Mouse (Mus musculus) limb, embryonic 11.5 days (tissue): ENCODE measurements around the gene Ppp1r14a. TPM values are rescaled to one million over a fixed set of nuclear protein-coding genes. Genes with fewer than 3 reads are reported as not detected.

Experiments used
- ATAC-seq: fragments of 200-750 bp; cut with Nextera tagmentation; 2 replicates; pipeline ENCODE4 v1.8.0; 2017; ENCODE audit warnings: low read depth; ENCODE audit not compliant: insufficient number of reproducible peaks, low FRiP score, low TSS enrichment
- DNase-seq: peaks from one replicate; pipeline ENCODE4 v3.0.0-alpha.2; 2015; ENCODE audit warnings: low spot score
- H3K27ac ChIP-seq: fragments of 300-500 bp; sonication (generic); replicated peaks from 2 replicates; pipeline ENCODE4 v1.5.1; 2014; ENCODE audit warnings: low read depth, mild to moderate bottlenecking, low read length
- H3K27me3 ChIP-seq: fragments of 300-500 bp; sonication (generic); 2 replicates; pipeline ENCODE4 v1.6.1; 2014; ENCODE audit warnings: mild to moderate bottlenecking, low read length, mixed read lengths; ENCODE audit not compliant: control insufficient read depth, insufficient read depth
- H3K36me3 ChIP-seq: fragments of 300-500 bp; sonication (generic); 2 replicates; pipeline ENCODE4 v1.6.1; 2014; ENCODE audit warnings: mild to moderate bottlenecking, low read length, moderate library complexity, mixed read lengths; ENCODE audit not compliant: control insufficient read depth, insufficient read depth
- H3K4me1 ChIP-seq: fragments of 300-500 bp; sonication (generic); 2 replicates; pipeline ENCODE4 v1.6.1; 2014; ENCODE audit warnings: low read length, mixed read lengths; ENCODE audit not compliant: control insufficient read depth, insufficient read depth
- H3K4me2 ChIP-seq: fragments of 300-500 bp; sonication (generic); 2 replicates; pipeline ENCODE4 v1.6.1; 2014; ENCODE audit warnings: low read depth, mild to moderate bottlenecking, moderate library complexity; ENCODE audit not compliant: severe bottlenecking
- H3K4me3 ChIP-seq: fragments of 300-500 bp; sonication (generic); 2 replicates; pipeline ENCODE4 v1.5.1; 2014; ENCODE audit warnings: low read depth, low read length
- H3K9ac ChIP-seq: fragments of 300-500 bp; sonication (generic); 2 replicates; pipeline ENCODE4 v1.6.1; 2014; ENCODE audit warnings: mild to moderate bottlenecking, low read length
- H3K9me3 ChIP-seq: fragments of 300-500 bp; sonication (generic); 2 replicates; pipeline ENCODE4 v1.6.1; 2016; ENCODE audit warnings: low read length; ENCODE audit not compliant: control insufficient read depth
- WGBS: fragments of 180-500 bp; shearing (Covaris S2); extraction: QIAGEN DNeasy Blood & Tissue Kit; methylation state at CpG from one replicate; pipeline ENCODE4 v1.1.7; 2014; 5-methylcytosine and 5-hydroxymethylcytosine counted together
- polyA plus RNA-seq: library from polyadenylated mRNA; unstranded; fragments of >200 nt; fragmentation: Nextera tagmentation; extraction: Ambion mirVana; gene quantifications from 2 replicates; pipeline ENCODE4 v1.2.1, GENCODE M21; 2014

The Ppp1r14a gene
- polyA plus RNA-seq, 1 experiment from 2014 or later, result 3.5 TPM

DNA sequence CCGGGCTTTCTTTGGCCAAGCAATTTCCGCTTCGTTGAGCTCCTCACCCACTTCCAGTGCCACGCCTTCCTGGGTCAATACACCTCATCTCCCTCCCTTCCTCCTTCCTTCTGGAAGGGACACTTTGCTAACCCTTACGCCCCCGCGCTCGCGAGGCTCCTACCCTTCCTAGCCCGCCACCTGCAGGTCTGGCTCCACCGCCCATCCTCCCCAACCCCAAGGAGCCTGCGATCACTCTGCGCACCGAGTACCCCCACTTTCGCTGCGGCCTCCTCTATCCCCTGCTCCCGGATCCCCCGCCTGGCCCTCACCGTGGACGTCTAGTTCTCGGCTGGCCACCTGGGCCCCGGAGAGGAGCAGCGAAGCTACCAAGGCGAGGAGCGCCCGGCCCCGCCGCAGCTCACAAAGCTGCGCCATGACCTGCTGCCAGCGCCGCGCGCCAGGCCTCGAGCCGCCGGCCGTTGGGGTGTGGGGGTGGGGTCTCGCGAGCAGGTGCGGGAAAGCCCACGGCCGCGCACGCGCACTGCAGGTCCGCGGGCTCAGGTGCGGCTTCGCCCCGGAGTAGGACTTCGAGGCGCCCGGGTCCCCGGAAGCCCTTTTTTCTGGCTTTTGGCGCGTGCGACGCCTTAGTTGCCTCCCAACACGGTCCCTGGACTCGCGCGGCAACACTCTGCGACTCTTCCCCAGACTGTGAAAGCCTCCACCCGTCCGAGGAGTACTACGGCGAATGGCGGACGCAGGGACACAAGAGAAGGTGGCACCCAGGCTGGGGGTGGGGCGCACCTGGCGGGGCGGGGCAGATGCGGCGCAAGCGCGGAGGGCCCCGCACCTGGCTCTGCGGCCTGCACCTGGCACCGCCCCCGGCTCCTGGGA lies 7.7 kb upstream of the Ppp1r14a start, which contains the start of gene Spint2:
TSS of gene Spint2 (minus strand) at position 712 of the 873 bp plus-strand sequence.
- under 1% methylated on average over 74 of the region's 80 CpGs for WGBS
- H3K4me2 ChIP-seq, result peak within 1 kb of the TSS; percentile 98
- H3K27me3 ChIP-seq, result peaks cover 12% of the 10 kb centered on the region
- DNase-seq, result peak; percentile 78
- H3K27ac ChIP-seq, result no peak within 1 kb of the TSS
- H3K36me3 ChIP-seq, result no peaks in the 10 kb centered on the region
- ATAC-seq, result peak; percentile 77
- peak within 1 kb of the TSS; percentile 77 for H3K9ac ChIP-seq
- no peaks in the 10 kb centered on the region for H3K4me1 ChIP-seq
- H3K9me3 ChIP-seq, result no peaks in the 10 kb centered on the region
- peak within 1 kb of the TSS; percentile 41 for H3K4me3 ChIP-seq

DNA sequence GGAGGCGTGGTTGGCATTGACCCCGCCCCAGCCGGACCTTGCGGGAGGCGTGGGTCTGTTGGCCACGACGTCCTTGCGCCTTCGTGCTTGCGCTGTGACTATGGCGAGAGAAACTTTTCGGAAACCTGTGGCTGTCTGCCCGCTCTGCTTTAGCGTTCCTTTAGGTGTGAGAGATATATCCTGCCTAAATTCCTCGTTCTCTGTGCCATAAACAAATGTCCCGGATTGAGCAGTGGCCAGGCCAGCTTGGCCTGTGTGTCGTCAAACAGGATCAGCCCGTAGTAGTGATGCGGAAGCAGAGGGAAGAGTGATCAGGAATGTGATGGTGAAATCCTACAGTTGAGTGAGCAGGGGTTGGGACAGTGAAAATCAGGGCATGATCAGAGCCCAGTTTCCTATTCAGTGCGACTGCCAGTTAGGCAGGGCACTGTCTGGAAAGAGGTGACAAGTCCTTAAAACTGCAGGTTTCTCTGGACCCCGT lies 7.0 kb upstream of the Ppp1r14a start:
- Histone ChIP-seq H3K9ac (peak overlapping the region; percentile 77), H3K27ac (no peak overlapping the region), H3K9me3 (no peaks in the 10 kb centered on the region), H3K36me3 (no peaks in the 10 kb centered on the region), H3K4me1 (no peaks in the 10 kb centered on the region), H3K27me3 (peaks cover 12% of the 10 kb centered on the region), H3K4me2 (peak overlapping the region; percentile 98), H3K4me3 (peak overlapping the region; percentile 41)
- WGBS, result 10% methylated on average over 21 of the region's 21 CpGs
- DNase-seq (no peak), ATAC-seq (0 out of 2 replicates have a peak, but pooled peaks have one; percentile 2)

DNA sequence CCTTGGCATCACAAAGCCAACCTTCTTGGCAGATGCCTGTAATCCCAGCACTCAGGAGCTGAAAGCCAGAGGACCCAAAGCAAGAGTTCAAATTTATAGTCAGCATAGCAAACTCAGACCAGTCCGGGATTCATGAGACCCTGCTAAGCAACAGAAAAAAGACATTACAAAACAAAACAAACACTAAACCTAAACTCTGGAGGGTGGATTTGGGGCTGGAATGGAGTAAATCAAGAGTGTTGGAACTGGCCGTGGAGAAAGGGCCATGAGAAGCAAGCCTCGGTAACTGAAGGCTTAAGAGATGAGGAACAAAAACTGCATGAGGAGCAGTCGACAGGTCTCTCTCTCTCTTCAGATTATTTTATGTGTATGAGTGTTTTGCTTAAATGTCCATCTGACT lies 5.2 kb upstream of the Ppp1r14a start:
- DNase-seq (no peak), ATAC-seq (no peak)
- Histone ChIP-seq H3K4me1 (no peaks in the 10 kb centered on the region), H3K9me3 (no peaks in the 10 kb centered on the region), H3K4me3 (no peak overlapping the region), H3K36me3 (no peaks in the 10 kb centered on the region), H3K4me2 (no peak overlapping the region), H3K27ac (no peak overlapping the region), H3K27me3 (peaks cover 12% of the 10 kb centered on the region), H3K9ac (no peak overlapping the region)
- 90% methylated on average over 4 of the region's 4 CpGs for WGBS

DNA sequence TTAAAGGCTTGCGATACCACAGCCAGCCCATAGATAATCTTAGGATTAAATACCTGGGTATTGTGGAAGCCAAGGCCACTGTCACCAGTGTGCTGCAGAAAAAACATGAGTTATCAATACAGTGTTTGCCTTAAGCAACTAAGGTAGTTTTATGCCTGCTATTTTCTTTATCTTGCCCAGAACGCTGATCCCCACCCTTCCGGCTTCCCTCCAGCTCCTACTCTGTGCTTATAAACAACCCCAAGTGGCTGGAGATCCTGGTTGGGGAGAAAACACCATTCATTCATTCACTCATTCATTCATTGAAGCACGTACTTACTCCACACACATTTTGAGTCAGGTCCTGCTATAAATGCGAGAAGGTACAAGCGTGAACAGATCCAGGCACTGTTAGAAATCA lies 4.6 kb upstream of the Ppp1r14a start:
- WGBS, result 93% methylated on average over 6 of the region's 6 CpGs
- Histone ChIP-seq H3K4me3 (no peak overlapping the region), H3K4me1 (no peaks in the 10 kb centered on the region), H3K4me2 (no peak overlapping the region), H3K27ac (no peak overlapping the region), H3K9me3 (no peaks in the 10 kb centered on the region), H3K9ac (no peak overlapping the region), H3K36me3 (no peaks in the 10 kb centered on the region), H3K27me3 (peaks cover 14% of the 10 kb centered on the region)
- ATAC-seq, result no peak
- no peak for DNase-seq

DNA sequence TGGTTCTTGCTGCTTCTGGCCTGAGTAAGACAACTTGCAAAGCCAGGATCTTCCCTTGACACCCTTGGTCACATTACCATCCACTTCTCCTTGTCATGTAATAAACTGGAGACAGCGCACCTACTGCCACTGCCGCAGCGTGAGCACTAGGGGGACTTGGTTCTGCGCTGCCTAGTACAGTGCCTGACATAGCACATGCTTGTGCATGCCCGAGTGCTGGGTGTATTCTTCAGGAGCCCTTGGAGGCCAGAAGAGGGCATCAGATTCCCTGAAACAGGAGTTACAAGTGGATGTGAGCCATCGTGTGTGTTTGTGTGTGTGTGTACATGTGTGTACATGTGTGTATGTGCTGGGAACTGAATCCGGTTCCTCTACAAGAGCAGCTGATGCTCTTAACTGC lies 1.6 kb upstream of the Ppp1r14a start:
- no peak overlapping the region for H3K9ac ChIP-seq
- no peak overlapping the region for H3K27ac ChIP-seq
- H3K4me2 ChIP-seq, result no peak overlapping the region
- H3K4me1 ChIP-seq, result peaks cover 18% of the 10 kb centered on the region
- no peaks in the 10 kb centered on the region for H3K9me3 ChIP-seq
- no peak for DNase-seq
- no peak for ATAC-seq
- no peaks in the 10 kb centered on the region for H3K36me3 ChIP-seq
- H3K27me3 ChIP-seq, result peaks cover 6% of the 10 kb centered on the region
- no peak overlapping the region for H3K4me3 ChIP-seq
- 85% methylated on average over 7 of the region's 7 CpGs for WGBS

DNA sequence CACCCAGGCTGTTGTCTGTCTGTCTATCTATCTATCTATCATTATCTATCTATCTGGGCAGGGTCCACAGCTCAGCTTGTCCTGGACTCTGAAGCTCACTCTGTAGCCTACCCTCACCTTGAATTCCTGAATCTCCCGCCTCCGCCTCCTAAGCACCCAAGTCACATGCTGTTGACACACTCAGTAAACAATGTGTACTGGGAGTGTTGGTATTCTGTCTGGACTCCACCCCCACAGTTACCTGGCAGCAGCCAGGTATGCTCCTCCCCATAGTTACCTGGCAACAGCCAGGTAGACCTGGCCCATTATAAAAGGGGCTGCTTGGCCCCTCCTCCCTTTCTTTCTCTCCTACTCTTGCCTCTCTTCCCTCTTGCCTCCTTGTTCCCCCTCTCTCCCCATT lies 1.0 kb upstream of the Ppp1r14a start:
- Histone ChIP-seq H3K9ac (no peak overlapping the region), H3K36me3 (no peaks in the 10 kb centered on the region), H3K27me3 (peaks cover 3% of the 10 kb centered on the region; the same call in 1 of the 2 replicates), H3K4me2 (no peak overlapping the region), H3K9me3 (no peaks in the 10 kb centered on the region), H3K4me1 (peaks cover 24% of the 10 kb centered on the region), H3K27ac (no peak overlapping the region), H3K4me3 (no peak overlapping the region)
- DNase-seq (no peak), ATAC-seq (no peak)
- 92% methylated on average over 2 of the region's 2 CpGs for WGBS

DNA sequence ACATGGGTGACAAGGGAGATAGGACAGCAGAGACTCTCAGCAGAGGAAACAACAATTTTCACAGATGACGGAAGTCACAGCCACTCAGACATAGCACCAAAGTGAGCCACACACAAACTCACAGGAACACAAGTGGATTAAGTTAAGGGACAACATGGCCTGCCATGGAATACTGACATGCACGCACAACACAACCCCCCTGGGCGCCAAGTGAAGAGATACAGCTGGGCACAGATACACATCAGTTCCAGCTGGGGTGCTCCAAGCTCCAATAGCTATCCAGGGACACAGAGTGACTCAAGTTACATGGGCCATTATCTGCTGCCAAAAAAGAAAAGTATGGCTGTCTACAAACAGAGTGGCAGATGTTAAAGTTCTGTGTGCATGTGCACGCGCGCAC lies 748 bp downstream of the Ppp1r14a start:
- Histone ChIP-seq H3K27ac (no peak overlapping the region), H3K4me2 (peak overlapping the region; percentile 79; the same call in 1 of the 2 replicates), H3K9ac (no peak overlapping the region), H3K9me3 (no peaks in the 10 kb centered on the region), H3K4me1 (peaks cover 30% of the 10 kb centered on the region), H3K27me3 (peaks cover 3% of the 10 kb centered on the region; the same call in 1 of the 2 replicates), H3K36me3 (no peaks in the 10 kb centered on the region), H3K4me3 (no peak overlapping the region)
- WGBS, result 64% methylated on average over 6 of the region's 6 CpGs
- ATAC-seq (no peak), DNase-seq (no peak)

DNA sequence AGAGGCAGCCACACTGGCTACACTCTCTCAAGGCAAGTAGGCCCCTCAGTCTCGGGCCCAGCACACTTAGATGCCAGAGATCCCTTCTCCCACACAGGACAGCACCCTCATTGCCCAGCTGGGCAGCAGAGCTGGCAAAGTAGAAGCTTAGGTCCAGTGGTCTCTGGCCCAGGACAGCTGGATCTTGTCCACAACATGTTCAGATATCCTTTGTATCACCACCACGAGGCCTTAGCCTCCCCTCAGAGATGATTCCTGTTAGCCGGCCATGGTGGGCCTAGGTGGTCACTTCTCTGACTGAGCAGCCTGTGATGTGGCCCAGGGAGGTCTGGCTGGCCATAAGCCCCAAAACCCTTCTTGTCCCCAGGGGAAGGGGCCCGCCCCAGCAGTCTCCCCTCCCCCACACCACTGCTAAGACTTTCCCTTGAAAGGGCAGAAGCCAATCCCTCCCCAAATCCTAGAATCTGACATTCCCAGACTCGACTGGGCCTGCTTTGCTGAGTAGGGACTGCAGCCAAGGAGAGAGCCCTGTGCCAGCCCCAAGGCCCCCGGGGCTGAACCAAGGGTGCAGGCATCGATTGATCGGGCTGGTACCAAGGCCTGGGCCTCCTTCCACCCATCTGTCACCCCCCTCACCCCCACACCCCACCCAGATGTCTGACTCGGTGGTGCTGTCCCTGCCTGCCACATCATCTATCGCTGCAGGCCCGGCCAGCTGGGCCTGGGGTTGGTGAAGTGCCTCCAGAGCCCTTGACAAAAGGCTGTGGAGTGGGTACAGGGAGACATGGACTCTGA lies 1.8 kb downstream of the Ppp1r14a start:
- no peak overlapping the region for H3K4me2 ChIP-seq
- no peak for DNase-seq
- no peak overlapping the region for H3K27ac ChIP-seq
- 22% methylated on average over 11 of the region's 11 CpGs for WGBS
- no peaks in the 10 kb centered on the region for H3K36me3 ChIP-seq
- H3K4me3 ChIP-seq, result no peak overlapping the region
- H3K4me1 ChIP-seq, result peaks cover 30% of the 10 kb centered on the region
- no peak for ATAC-seq
- H3K9me3 ChIP-seq, result no peaks in the 10 kb centered on the region
- H3K27me3 ChIP-seq, result peaks cover 3% of the 10 kb centered on the region; the same call in 1 of the 2 replicates
- no peak overlapping the region for H3K9ac ChIP-seq
